Mouse (Mus musculus): Measurements from ENCODE around the gene 4921517D22Rik.

- TF ChIP-seq CTCF (IDR thresholded peaks at IDR 0.05; ENCODE audit: extremely low read depth, insufficient read length, insufficient replicate concordance, low read depth, low read length): no peak
- no peak for TF ChIP-seq POLR2A (IDR thresholded peaks at IDR 0.05; ENCODE audit: low read depth, low read length)
Measured at GRCm38 (mm10) chr13:59741096-59741495, 47.2 kb upstream of the 4921517D22Rik start.
